Mouse (Mus musculus): Measurements from ENCODE around the gene Cryl1. TPM values are rescaled to one million over a fixed set of nuclear protein-coding genes. Genes with fewer than 3 reads are reported as not detected.

The Cryl1 gene
- polyA plus RNA-seq, 1 experiment: not detected

DNA sequence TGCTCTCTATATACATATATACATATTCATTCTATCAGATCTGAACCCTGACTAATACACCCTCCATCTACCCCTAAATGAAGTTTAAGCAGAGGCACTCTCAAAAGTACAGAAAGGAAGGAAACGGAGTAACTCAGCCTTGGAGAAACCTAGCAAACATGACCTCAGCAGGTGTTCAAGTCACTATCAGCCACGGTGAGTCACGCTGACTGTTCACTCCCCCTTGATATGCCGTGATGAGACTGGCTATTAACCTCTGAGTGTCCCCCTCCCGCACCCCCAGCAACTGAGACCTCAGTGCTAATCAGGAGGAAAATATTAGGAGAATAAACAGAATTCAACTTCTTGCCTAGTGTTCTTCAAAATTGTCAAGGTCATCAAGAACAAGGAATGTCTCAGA is 12.7 kb downstream of the Cryl1 start:
- TF ChIP-seq CTCF (IDR thresholded peaks at IDR 0.05; ENCODE audit: insufficient read depth, low read depth, low read length): no peak
- no peak for TF ChIP-seq POLR2A (IDR thresholded peaks at IDR 0.05; ENCODE audit: insufficient read depth, low read depth, low read length)
- WGBS: 83% methylated on average over 5 of the region's 5 CpGs
- Histone ChIP-seq H3K4me1 (ENCODE audit: control insufficient read depth, insufficient read depth, low read length) (no peaks in the 10 kb centered on the region), H3K27ac (ENCODE audit: insufficient read depth, low read depth, low read length) (no peak overlapping the region), H3K4me3 (ENCODE audit: insufficient read depth, low read depth, low read length) (no peak overlapping the region)

DNA sequence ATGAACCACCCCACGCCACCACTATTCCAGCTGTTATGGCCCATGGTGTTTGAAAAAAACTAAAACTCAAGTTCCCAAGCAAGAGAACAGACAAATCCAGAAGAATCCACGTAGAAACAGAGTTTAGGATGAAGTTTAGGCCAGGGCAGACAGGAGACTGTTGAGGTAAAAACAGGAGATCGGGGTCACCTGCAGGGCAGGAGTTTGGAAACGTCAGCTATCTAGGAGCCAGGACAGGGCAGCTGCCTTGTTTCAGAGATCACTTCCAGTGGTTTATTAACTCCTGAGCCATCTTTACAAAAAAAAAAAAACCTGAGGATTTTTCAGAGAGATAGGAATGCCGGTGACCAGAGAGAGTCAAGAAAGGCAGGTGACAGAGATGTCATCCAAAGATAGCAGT is 20.8 kb downstream of the Cryl1 start:
- no peak overlapping the region for H3K27ac ChIP-seq (ENCODE audit: insufficient read depth, low read depth, low read length)
- WGBS: 83% methylated on average over 5 of the region's 5 CpGs
- TF ChIP-seq CTCF (IDR thresholded peaks at IDR 0.05; ENCODE audit: insufficient read depth, low read depth, low read length) (no peak), POLR2A (IDR thresholded peaks at IDR 0.05; ENCODE audit: insufficient read depth, low read depth, low read length) (no peak)
- H3K4me3 ChIP-seq (ENCODE audit: insufficient read depth, low read depth, low read length): no peak overlapping the region
- no peaks in the 10 kb centered on the region for H3K4me1 ChIP-seq (ENCODE audit: control insufficient read depth, insufficient read depth, low read length)

DNA sequence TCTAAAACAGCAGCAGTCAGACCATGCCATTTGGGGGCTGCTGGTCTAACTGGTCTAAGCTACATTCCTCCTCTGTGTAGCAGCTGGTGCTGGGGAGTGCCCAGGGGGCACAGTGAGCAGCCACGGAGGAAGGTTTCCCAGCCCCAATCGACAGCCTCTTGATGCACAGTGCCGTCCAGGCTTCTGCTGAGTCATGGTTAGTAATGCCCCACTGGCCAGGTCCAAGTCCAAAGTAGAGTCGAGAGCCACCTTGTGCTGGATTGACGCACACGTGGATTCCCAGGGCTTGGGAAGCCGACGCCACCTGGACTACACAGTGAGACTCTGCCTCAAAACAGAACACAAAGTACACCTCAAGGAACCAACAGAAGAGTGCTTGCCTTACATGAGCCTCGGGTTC is 21.4 kb downstream of the Cryl1 start:
- Histone ChIP-seq H3K4me3 (ENCODE audit: insufficient read depth, low read depth, low read length) (no peak overlapping the region), H3K27ac (ENCODE audit: insufficient read depth, low read depth, low read length) (no peak overlapping the region), H3K4me1 (ENCODE audit: control insufficient read depth, insufficient read depth, low read length) (no peaks in the 10 kb centered on the region)
- WGBS: 89% methylated on average over 9 of the region's 9 CpGs
- TF ChIP-seq POLR2A (IDR thresholded peaks at IDR 0.05; ENCODE audit: insufficient read depth, low read depth, low read length): no peak
- no peak for TF ChIP-seq CTCF (IDR thresholded peaks at IDR 0.05; ENCODE audit: insufficient read depth, low read depth, low read length)

DNA sequence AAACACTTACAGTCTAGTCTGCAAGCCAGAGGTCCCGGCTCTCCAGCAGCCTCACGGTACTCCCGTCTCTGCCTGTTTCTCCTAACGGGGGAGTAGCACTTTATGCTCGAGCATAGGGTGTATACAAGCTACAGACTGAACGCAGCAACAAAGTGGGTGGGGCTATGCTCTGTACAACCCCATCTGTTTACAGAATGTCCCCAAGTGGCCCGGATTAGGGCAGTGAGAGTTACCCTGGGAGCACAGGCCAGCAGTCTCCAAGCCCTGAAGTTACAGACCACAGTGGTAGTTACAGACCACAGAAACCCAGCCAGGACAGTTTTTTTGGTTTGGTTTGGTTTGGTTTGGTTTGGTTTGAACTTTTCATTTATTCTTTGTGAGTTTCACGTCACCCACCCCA is 22.3 kb downstream of the Cryl1 start:
- WGBS: 85% methylated on average over 8 of the region's 8 CpGs
- TF ChIP-seq CTCF (IDR thresholded peaks at IDR 0.05; ENCODE audit: insufficient read depth, low read depth, low read length) (no peak), POLR2A (IDR thresholded peaks at IDR 0.05; ENCODE audit: insufficient read depth, low read depth, low read length) (no peak)
- Histone ChIP-seq H3K27ac (ENCODE audit: insufficient read depth, low read depth, low read length) (no peak overlapping the region), H3K4me1 (ENCODE audit: control insufficient read depth, insufficient read depth, low read length) (no peaks in the 10 kb centered on the region), H3K4me3 (ENCODE audit: insufficient read depth, low read depth, low read length) (no peak overlapping the region)

DNA sequence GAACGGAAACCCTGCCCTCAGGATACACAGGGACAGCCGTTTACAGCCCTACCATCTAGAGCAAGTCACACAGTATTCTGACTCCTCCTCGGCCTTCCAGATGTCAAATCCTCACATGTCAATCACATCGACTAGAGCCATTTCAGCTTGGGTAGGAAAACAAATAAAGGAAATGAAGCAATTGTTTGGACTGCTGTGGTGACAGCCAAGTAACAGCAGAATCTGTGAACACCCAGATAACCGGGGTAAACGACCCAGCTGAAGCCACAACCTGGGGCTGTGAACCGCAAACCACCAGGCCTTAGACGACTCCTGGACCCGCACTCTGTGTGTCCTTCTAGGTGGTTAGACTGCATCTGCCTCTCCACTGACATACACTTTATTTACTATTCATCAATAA is 23.1 kb downstream of the Cryl1 start:
- Histone ChIP-seq H3K27ac (ENCODE audit: insufficient read depth, low read depth, low read length) (no peak overlapping the region), H3K4me3 (ENCODE audit: insufficient read depth, low read depth, low read length) (no peak overlapping the region), H3K4me1 (ENCODE audit: control insufficient read depth, insufficient read depth, low read length) (no peaks in the 10 kb centered on the region)
- 82% methylated on average over 9 of the region's 9 CpGs for WGBS
- TF ChIP-seq CTCF (IDR thresholded peaks at IDR 0.05; ENCODE audit: insufficient read depth, low read depth, low read length) (no peak), POLR2A (IDR thresholded peaks at IDR 0.05; ENCODE audit: insufficient read depth, low read depth, low read length) (no peak)

DNA sequence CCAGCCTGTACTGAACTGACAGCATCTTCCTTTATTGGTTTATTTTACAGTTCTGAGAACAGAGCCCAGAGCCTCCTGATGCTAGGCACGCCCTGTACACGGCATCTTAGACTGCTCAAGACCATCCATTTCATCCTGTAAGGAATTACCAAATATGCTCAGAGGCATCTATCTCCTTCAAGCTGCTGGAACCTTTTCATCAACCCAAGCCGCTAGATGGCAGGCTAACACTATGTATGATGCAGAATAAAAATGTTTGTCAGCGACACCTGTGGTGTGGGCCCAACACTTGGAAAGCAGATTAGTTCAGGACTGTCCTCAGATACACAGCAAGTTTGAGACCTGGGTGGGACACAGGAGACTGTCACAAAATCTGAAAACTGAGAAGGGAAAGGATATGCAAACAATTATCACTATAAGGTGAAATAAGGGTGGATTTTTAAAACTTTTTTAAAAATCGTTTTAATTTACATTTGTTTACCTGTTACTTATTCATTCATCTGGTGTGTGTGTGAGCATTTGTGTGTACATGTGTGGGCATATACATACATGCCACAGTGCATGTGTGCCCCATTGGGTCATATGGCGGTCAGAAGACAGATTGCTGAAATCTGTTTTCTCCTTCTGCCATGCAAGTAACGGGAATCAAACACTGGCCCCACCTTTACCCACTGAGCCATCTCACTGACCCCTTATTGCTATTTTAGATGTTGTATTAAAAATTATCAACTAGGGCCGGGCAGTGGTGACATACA is 25.8 kb downstream of the Cryl1 start:
- 50% methylated on average over 8 of the region's 8 CpGs for WGBS
- Histone ChIP-seq H3K4me3 (ENCODE audit: insufficient read depth, low read depth, low read length) (no peak overlapping the region), H3K27ac (ENCODE audit: insufficient read depth, low read depth, low read length) (no peak overlapping the region), H3K4me1 (ENCODE audit: control insufficient read depth, insufficient read depth, low read length) (no peaks in the 10 kb centered on the region)
- no peak for TF ChIP-seq CTCF (IDR thresholded peaks at IDR 0.05; ENCODE audit: insufficient read depth, low read depth, low read length)
- TF ChIP-seq POLR2A (IDR thresholded peaks at IDR 0.05; ENCODE audit: insufficient read depth, low read depth, low read length): no peak

DNA sequence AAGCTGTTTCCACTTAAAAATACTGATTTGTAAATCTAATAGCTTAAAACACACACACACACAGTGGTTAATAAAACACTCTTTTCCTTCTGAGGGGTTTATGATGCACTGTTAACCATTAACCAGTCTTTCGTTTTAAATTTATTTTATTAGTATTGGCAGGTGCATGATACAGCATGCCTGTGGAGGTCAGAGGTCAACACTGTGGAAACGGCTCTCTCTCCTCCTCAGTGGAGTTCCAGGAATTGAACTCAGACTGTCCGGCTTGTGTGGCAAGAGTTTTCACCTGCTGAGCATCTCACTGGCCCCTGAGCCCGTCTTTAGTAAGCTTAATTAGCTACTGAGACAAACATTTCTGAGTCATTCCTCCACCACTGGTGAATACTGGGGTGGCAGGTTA is 31.0 kb downstream of the Cryl1 start:
- TF ChIP-seq CTCF (IDR thresholded peaks at IDR 0.05; ENCODE audit: insufficient read depth, low read depth, low read length): no peak
- no peak for TF ChIP-seq POLR2A (IDR thresholded peaks at IDR 0.05; ENCODE audit: insufficient read depth, low read depth, low read length)
- H3K4me3 ChIP-seq (ENCODE audit: insufficient read depth, low read depth, low read length): no peak overlapping the region
- WGBS: 59% methylated on average over 4 of the region's 4 CpGs
- peaks cover 4% of the 10 kb centered on the region; the same call in 1 of the 2 replicates for H3K4me1 ChIP-seq (ENCODE audit: control insufficient read depth, insufficient read depth, low read length)
- no peak overlapping the region for H3K27ac ChIP-seq (ENCODE audit: insufficient read depth, low read depth, low read length)

DNA sequence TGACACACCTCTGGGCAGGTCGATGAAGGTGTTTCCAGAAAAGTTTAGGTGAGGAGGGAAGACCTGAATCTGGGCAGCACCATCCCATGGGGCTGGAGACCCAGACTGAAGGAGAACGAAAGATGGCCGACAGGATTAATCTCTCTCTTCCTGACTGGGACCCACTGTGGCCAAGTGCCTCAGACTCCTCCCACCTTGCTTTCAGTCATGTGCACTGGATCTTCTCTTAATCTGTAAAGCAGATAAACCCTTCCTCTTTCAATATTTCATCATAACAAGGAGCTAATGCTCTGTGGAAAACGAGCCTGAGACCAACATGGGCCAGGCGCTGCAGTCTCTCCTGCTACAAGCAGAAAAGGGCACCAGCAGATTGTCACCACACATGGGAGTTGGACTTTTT is 31.6 kb downstream of the Cryl1 start:
- no peak overlapping the region for H3K4me3 ChIP-seq (ENCODE audit: insufficient read depth, low read depth, low read length)
- no peak overlapping the region for H3K27ac ChIP-seq (ENCODE audit: insufficient read depth, low read depth, low read length)
- TF ChIP-seq CTCF (IDR thresholded peaks at IDR 0.05; ENCODE audit: insufficient read depth, low read depth, low read length): no peak
- 80% methylated on average over 5 of the region's 5 CpGs for WGBS
- H3K4me1 ChIP-seq (ENCODE audit: control insufficient read depth, insufficient read depth, low read length): peaks cover 4% of the 10 kb centered on the region; the same call in 1 of the 2 replicates

DNA sequence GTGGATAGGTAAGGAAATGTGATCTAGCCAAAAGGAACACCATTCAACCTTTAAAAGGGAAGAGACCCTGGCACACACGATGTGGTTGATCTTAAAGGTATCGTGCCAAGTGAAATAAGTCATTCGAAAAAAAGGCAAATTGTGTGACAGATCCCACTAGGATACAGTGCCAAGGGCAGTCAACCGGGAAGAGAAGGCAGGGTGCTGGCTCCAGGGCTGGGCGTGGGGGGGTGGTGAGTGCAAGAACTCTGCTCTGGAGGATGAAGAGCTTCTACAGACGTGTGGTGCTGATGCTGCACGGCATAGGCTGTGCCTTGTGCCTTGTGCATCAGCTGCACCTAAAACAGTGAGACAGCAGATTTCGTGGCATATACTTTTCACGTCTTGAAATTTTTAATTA is 33.0 kb downstream of the Cryl1 start:
- no peak for TF ChIP-seq CTCF (IDR thresholded peaks at IDR 0.05; ENCODE audit: insufficient read depth, low read depth, low read length)
- no peak for TF ChIP-seq POLR2A (IDR thresholded peaks at IDR 0.05; ENCODE audit: insufficient read depth, low read depth, low read length)
- H3K4me3 ChIP-seq (ENCODE audit: insufficient read depth, low read depth, low read length): no peak overlapping the region
- no peak overlapping the region for H3K27ac ChIP-seq (ENCODE audit: insufficient read depth, low read depth, low read length)
- H3K4me1 ChIP-seq (ENCODE audit: control insufficient read depth, insufficient read depth, low read length): peaks cover 4% of the 10 kb centered on the region; the same call in 1 of the 2 replicates
- WGBS: 76% methylated on average over 9 of the region's 9 CpGs

Data from olfactory bulb, adult 2 months (tissue).